Mouse (Mus musculus) liver, embryonic 12.5 days (tissue): ENCODE measurements around the gene Wfikkn1. TPM values are rescaled to one million over a fixed set of nuclear protein-coding genes. Genes with fewer than 3 reads are reported as not detected.

Source experiments
- ATAC-seq: fragments of 200-750 bp; cut with Nextera tagmentation; 2 replicates; pipeline ENCODE4 v1.8.0; 2017; ENCODE audit warnings: moderate number of reproducible peaks, mild to moderate bottlenecking, moderate library complexity
- H3K27ac ChIP-seq: fragments of 300-500 bp; sonication (generic); 2 replicates; pipeline ENCODE4 v1.5.1; 2016; ENCODE audit warnings: mild to moderate bottlenecking
- H3K27me3 ChIP-seq: fragments of 300-500 bp; sonication (generic); replicated peaks from 2 replicates; pipeline ENCODE4 v1.6.1; 2016; ENCODE audit warnings: mild to moderate bottlenecking, moderate library complexity
- H3K36me3 ChIP-seq: fragments of 300-500 bp; sonication (generic); 2 replicates; pipeline ENCODE4 v1.6.1; 2016; ENCODE audit warnings: mild to moderate bottlenecking, moderate library complexity
- H3K4me1 ChIP-seq: fragments of 300-500 bp; sonication (generic); 2 replicates; pipeline ENCODE4 v1.6.1; 2016
- H3K4me2 ChIP-seq: fragments of 300-500 bp; sonication (generic); 2 replicates; pipeline ENCODE4 v1.6.1; 2016; ENCODE audit warnings: mild to moderate bottlenecking, moderate library complexity
- H3K4me3 ChIP-seq: fragments of 300-500 bp; sonication (generic); 2 replicates; pipeline ENCODE4 v1.5.1; 2016; ENCODE audit warnings: mild to moderate bottlenecking, moderate library complexity
- H3K9ac ChIP-seq: fragments of 300-500 bp; sonication (generic); 2 replicates; pipeline ENCODE4 v1.6.1; 2016; ENCODE audit warnings: mild to moderate bottlenecking, moderate library complexity
- H3K9me3 ChIP-seq: fragments of 300-500 bp; sonication (generic); replicated peaks from 2 replicates; pipeline ENCODE4 v1.6.1; 2016; ENCODE audit warnings: mild to moderate bottlenecking, moderate library complexity
- WGBS: fragments of 180-500 bp; shearing (Covaris S2); methylation state at CpG from one replicate; pipeline ENCODE4 v1.1.7; 2016; ENCODE audit not compliant: insufficient replicate concordance; 5-methylcytosine and 5-hydroxymethylcytosine counted together
- polyA plus RNA-seq: library from polyadenylated mRNA; unstranded; fragments of >200 nt; fragmentation: Nextera tagmentation; extraction: Ambion mirVana; gene quantifications from 2 replicates; pipeline ENCODE4 v1.2.1, GENCODE M21; 2016

The Wfikkn1 gene
- polyA plus RNA-seq, 1 experiment from 2014 or later: 0.91 TPM

- Histone ChIP-seq H3K9ac (no peak overlapping the region), H3K9me3 (no peaks in the 10 kb centered on the region), H3K4me1 (peaks cover 44% of the 10 kb centered on the region), H3K36me3 (peaks cover 54% of the 10 kb centered on the region), H3K27ac (peak overlapping the region; percentile 67; the same call in 1 of the 2 replicates), H3K27me3 (no peaks in the 10 kb centered on the region), H3K4me2 (no peak overlapping the region), H3K4me3 (no peak overlapping the region)
- ATAC-seq: peak; percentile 59
- 40% methylated on average over 5 of the region's 5 CpGs for WGBS
These were observed 1.6 kb upstream of the Wfikkn1 start for GRCm38 (mm10) chr17:25882306-25882705.

GRCm38 (mm10) chr17:25881691-25882090 is 1.0 kb upstream of the Wfikkn1 start:
- 67% methylated on average over 4 of the region's 4 CpGs for WGBS

GRCm38 (mm10) chr17:25880913-25881641 is 419 bp upstream of the Wfikkn1 start:
- 35% methylated on average over 5 of the region's 5 CpGs for WGBS
- peaks cover 54% of the 10 kb centered on the region for H3K36me3 ChIP-seq
- no peaks in the 10 kb centered on the region for H3K27me3 ChIP-seq
- H3K9me3 ChIP-seq: no peaks in the 10 kb centered on the region
- peaks cover 44% of the 10 kb centered on the region for H3K4me1 ChIP-seq
- ATAC-seq: peak; percentile 3; the same call in 1 of the 2 replicates
- no peak overlapping the region for H3K9ac ChIP-seq
- H3K27ac ChIP-seq: peak overlapping the region; percentile 67
- H3K4me3 ChIP-seq: no peak overlapping the region
- no peak overlapping the region for H3K4me2 ChIP-seq

More at GRCm38 (mm10) chr17:25881691-25882090, 1.0 kb upstream of the Wfikkn1 start:
- ATAC-seq: no peak
- Histone ChIP-seq H3K27ac (peak overlapping the region; percentile 67), H3K4me1 (peaks cover 44% of the 10 kb centered on the region), H3K9ac (no peak overlapping the region), H3K27me3 (no peaks in the 10 kb centered on the region), H3K9me3 (no peaks in the 10 kb centered on the region), H3K4me3 (no peak overlapping the region), H3K4me2 (no peak overlapping the region), H3K36me3 (peaks cover 54% of the 10 kb centered on the region)

DNA sequence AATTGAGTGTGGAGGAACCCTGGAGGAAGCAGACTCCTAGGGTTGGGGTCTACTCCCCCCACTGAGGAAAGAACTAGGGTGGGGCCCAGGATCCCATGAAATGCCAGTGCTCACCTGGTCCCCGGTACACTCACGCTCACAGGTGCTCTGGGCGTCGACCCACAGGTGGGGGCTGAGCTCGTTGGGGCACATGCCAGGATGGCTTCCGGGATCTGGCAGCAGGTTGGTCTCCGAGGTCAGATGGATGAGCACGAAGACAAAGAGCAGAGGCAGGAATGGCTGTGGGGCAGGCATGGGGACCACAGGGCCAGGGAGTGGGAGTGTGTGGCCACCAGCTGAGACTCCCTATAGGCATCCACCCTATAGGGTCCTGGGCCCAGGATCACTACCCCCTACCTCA is 908 bp downstream of the Wfikkn1 start:
- WGBS: 77% methylated on average over 8 of the region's 8 CpGs
- Histone ChIP-seq H3K9me3 (no peaks in the 10 kb centered on the region), H3K27ac (no peak overlapping the region), H3K4me1 (peaks cover 45% of the 10 kb centered on the region), H3K4me3 (no peak overlapping the region), H3K4me2 (no peak overlapping the region), H3K36me3 (peaks cover 54% of the 10 kb centered on the region), H3K9ac (no peak overlapping the region), H3K27me3 (no peaks in the 10 kb centered on the region)
- no peak for ATAC-seq

DNA sequence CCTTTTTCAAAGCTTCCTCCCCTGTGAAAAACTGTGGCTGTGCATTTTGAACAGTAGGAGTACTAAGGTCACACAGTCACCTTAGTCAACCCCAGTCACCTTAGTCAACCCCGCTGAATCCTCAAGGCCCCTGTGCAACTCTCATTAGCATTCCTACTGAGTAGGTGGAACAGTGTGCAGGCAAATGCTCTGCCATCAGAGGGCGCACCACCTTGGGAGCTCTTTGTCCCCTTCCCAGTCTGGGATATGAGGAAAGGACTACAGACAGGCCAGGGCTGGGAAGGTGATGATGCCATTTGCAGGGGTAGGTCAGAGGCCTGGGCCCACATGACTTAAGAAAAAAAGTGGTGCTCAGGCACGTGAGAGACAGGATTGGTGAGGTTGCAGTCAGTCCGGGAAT is 1.4 kb downstream of the Wfikkn1 start:
- 69% methylated on average over 4 of the region's 4 CpGs for WGBS
- no peaks in the 10 kb centered on the region for H3K9me3 ChIP-seq
- no peak for ATAC-seq

DNA sequence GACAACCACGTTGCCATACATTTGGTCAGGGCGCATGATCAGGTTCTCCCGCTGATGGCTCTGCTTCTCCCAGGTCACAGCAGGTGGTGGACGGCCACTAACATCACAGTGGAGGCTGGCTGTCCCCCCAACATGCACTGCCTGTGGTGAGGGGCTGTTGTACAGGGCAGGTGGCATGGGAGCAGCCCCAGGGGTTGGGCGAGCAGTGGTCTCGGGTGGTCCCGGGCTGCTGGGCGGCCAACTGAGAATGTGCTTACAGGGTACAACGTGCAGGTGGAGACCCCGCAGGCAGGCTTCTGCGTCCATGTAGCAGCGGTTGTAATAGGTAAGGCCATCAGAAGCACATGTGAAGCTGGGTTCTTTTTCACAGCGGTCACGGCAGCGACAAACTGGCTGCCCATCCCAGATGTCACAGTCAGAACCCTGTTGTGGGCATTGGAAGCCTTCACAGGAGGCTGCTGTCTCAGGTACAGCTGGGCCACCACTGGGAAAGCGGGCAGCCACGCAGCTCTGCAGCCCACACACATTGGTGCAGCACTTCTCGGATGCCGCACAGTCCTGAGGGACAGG is 2.0 kb downstream of the Wfikkn1 start:
- Histone ChIP-seq H3K36me3 (peaks cover 43% of the 10 kb centered on the region), H3K4me3 (no peak overlapping the region), H3K4me2 (no peak overlapping the region), H3K9me3 (no peaks in the 10 kb centered on the region), H3K27me3 (no peaks in the 10 kb centered on the region), H3K9ac (no peak overlapping the region), H3K27ac (no peak overlapping the region), H3K4me1 (peaks cover 53% of the 10 kb centered on the region)
- 86% methylated on average over 19 of the region's 19 CpGs for WGBS
- ATAC-seq: no peak

More for the DNA sequence above, 1.4 kb downstream of the Wfikkn1 start:
- H3K4me1 ChIP-seq: peaks cover 48% of the 10 kb centered on the region
- H3K4me3 ChIP-seq: no peak overlapping the region
- no peaks in the 10 kb centered on the region for H3K27me3 ChIP-seq
- peaks cover 49% of the 10 kb centered on the region for H3K36me3 ChIP-seq
- H3K9ac ChIP-seq: no peak overlapping the region
- no peak overlapping the region for H3K27ac ChIP-seq
- no peak overlapping the region for H3K4me2 ChIP-seq

GRCm38 (mm10) chr17:25877741-25878610 is 2.7 kb downstream of the Wfikkn1 start:
- Histone ChIP-seq H3K36me3 (peaks cover 36% of the 10 kb centered on the region), H3K9ac (no peak overlapping the region), H3K27me3 (no peaks in the 10 kb centered on the region), H3K9me3 (no peaks in the 10 kb centered on the region), H3K4me2 (no peak overlapping the region), H3K4me1 (peaks cover 53% of the 10 kb centered on the region), H3K27ac (no peak overlapping the region), H3K4me3 (no peak overlapping the region)
- no peak for ATAC-seq
- 90% methylated on average over 32 of the region's 32 CpGs for WGBS

DNA sequence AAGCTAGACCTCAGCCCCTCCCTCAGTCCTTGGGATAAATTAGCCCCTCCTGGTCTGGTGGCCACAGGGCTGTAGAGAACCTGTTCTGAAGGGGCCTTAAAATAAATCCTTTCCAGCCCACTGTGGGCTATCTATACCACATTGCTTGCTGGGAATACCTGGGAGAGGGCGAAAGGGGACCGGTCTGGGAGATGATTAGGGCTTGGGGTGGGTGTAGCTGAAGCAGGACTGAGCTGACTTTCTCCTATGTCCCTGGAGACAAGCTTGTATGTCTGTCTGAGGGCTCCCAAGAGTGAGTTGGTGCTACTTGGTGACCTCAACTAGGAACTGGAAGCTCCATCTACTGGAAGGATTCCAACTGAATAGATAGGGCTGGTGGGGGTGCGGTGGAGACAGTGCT is 3.6 kb downstream of the Wfikkn1 start:
- H3K27ac ChIP-seq: no peak overlapping the region
- H3K27me3 ChIP-seq: no peaks in the 10 kb centered on the region
- peak overlapping the region; percentile 19; the same call in 1 of the 2 replicates for H3K9ac ChIP-seq
- peak overlapping the region; percentile 90 for H3K4me2 ChIP-seq
- 83% methylated on average over 3 of the region's 3 CpGs for WGBS
- ATAC-seq: no peak
- H3K9me3 ChIP-seq: no peaks in the 10 kb centered on the region
- no peak overlapping the region for H3K4me3 ChIP-seq
- peaks cover 29% of the 10 kb centered on the region for H3K36me3 ChIP-seq
- peaks cover 45% of the 10 kb centered on the region for H3K4me1 ChIP-seq

GRCm38 (mm10) chr17:25876347-25876915 is 4.2 kb downstream of the Wfikkn1 start:
- Histone ChIP-seq H3K4me1 (peaks cover 39% of the 10 kb centered on the region), H3K4me2 (peak overlapping the region; percentile 90), H3K4me3 (peak overlapping the region; percentile 76), H3K27ac (peak overlapping the region; percentile 92), H3K36me3 (peaks cover 23% of the 10 kb centered on the region), H3K9ac (peak overlapping the region; percentile 78), H3K9me3 (no peaks in the 10 kb centered on the region), H3K27me3 (no peaks in the 10 kb centered on the region)
- WGBS: 64% methylated on average over 10 of the region's 10 CpGs
- no peak for ATAC-seq

DNA sequence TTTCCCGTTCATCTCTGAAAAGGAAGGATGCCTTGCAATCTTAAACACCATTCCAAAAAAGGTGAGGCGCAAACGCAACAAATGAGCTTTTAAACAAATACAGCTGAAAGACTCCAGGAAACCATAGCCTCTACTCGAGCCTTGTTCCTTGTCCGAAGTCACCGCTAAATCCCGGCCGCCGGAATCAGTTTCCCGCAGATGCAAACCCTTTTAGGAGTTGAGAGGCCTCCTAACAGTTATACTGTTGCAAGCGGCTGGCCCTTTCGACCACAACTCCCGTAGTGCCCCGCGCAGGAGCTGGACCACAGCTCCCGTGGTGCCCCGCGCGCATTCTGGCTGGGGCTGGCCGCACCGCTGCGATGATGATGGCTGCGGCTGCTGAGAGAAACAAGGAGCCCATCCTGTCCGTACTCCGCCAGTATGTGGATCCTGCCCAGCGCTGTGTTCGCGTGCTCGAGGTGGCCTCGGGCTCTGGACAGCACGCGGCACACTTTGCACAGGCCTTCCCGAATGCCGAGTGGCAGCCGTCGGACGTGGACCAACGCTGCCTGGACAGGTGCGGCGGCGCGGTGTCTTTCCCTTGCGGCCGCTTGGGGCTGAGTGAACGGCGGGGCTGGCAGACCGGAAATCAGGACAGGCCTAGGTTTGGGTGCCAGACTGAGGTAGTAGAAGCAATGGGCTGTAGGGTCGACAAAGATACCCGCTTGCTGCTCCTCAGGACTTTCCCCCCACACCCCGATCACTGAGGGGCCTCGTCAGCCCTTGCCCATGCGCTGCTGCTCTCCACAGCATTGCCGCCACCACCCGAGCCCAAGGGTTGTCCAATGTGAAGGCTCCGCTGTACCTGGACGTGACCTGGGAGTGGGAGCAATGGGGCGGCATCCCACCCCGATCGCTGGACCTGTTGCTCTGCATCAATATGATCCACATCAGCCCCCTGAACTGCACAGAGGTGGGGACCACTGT is 5.2 kb downstream of the Wfikkn1 start:
- ATAC-seq: peak; percentile 86
- peak overlapping the region; percentile 76 for H3K4me3 ChIP-seq
- H3K9ac ChIP-seq: peak overlapping the region; percentile 78
- H3K36me3 ChIP-seq: peaks cover 23% of the 10 kb centered on the region
- WGBS: 2% methylated on average over 59 of the region's 59 CpGs
- H3K27ac ChIP-seq: peak overlapping the region; percentile 92
- peaks cover 32% of the 10 kb centered on the region for H3K4me1 ChIP-seq
- no peaks in the 10 kb centered on the region for H3K27me3 ChIP-seq
- H3K9me3 ChIP-seq: no peaks in the 10 kb centered on the region
- H3K4me2 ChIP-seq: peak overlapping the region; percentile 90

DNA sequence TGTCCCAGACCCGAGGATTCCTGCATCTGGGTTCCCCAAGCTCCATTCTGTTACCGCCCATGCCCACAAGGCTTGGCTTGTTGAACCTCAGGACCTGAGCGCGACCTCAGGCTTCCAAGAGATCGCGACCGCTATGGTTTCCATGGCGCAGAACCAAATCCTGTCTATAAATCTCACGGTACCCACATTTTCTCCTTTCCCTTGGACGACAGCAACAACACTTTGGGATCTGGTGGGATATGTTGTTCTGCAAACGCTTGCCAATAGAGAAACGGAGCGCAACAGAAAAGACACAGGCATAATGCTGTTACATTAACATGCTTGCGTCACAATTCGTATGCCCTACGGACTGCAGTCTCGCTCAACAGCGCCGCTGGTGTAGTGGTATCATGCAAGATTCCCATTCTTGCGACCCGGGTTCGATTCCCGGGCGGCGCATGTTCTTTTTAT is 5.9 kb downstream of the Wfikkn1 start, which contains the start of gene Mettl26:
Gene Mettl26, plus strand, starts transcription at position 354 of the 450 bp plus-strand sequence.
- Histone ChIP-seq H3K4me1 (peaks cover 32% of the 10 kb centered on the region), H3K27me3 (no peaks in the 10 kb centered on the region), H3K36me3 (peaks cover 22% of the 10 kb centered on the region), H3K9ac (peak within 1 kb of the TSS; percentile 78), H3K4me2 (peak within 1 kb of the TSS; percentile 90), H3K9me3 (no peaks in the 10 kb centered on the region), H3K4me3 (peak within 1 kb of the TSS; percentile 76), H3K27ac (peak within 1 kb of the TSS; percentile 92)
- peak; percentile 70 for ATAC-seq
- under 1% methylated on average over 25 of the region's 25 CpGs for WGBS
